Mouse (Mus musculus): ENCODE data around the gene Foxp4.
A peak's percentile ranks its signal among the peaks of the same experiment; 100 is the strongest.

The Foxp4 gene

GRCm38 (mm10) chr17:47929431-47929830 is 5.0 kb upstream of the Foxp4 start:
- DNase-seq (ENCODE audit: low spot score), result no peak

- no peak for DNase-seq (ENCODE audit: low spot score)
Measured at GRCm38 (mm10) chr17:47925988-47926387, 1.5 kb upstream of the Foxp4 start.

- peak; percentile 22 for DNase-seq (ENCODE audit: low spot score)
Measured at GRCm38 (mm10) chr17:47925340-47925926, 988 bp upstream of the Foxp4 start.

- DNase-seq (ENCODE audit: low spot score), result peak; percentile 25
Measured at GRCm38 (mm10) chr17:47923678-47924382, 615 bp downstream of the Foxp4 start.

- peak; percentile 9 for DNase-seq (ENCODE audit: low spot score)
Measured at GRCm38 (mm10) chr17:47923011-47923677, 1.3 kb downstream of the Foxp4 start.

- DNase-seq (ENCODE audit: low spot score), result no peak
Measured at GRCm38 (mm10) chr17:47922579-47922978, 1.9 kb downstream of the Foxp4 start.

- peak; percentile 12 for DNase-seq (ENCODE audit: low spot score)
Measured at GRCm38 (mm10) chr17:47922116-47922515, 2.3 kb downstream of the Foxp4 start.

- no peak for DNase-seq (ENCODE audit: low spot score)
Measured at GRCm38 (mm10) chr17:47921136-47921665, 3.2 kb downstream of the Foxp4 start.

- DNase-seq (ENCODE audit: low spot score), result no peak
Measured at GRCm38 (mm10) chr17:47919826-47920225, 4.6 kb downstream of the Foxp4 start.

GRCm38 (mm10) chr17:47917907-47918306 is 6.5 kb downstream of the Foxp4 start:
- DNase-seq (ENCODE audit: low spot score), result no peak

GRCm38 (mm10) chr17:47917212-47917611 is 7.2 kb downstream of the Foxp4 start:
- no peak for DNase-seq (ENCODE audit: low spot score)

- no peak for DNase-seq (ENCODE audit: low spot score)
Measured at GRCm38 (mm10) chr17:47914676-47915219, 9.7 kb downstream of the Foxp4 start.

GRCm38 (mm10) chr17:47909091-47910001 is 15.1 kb downstream of the Foxp4 start:
- peak; percentile 71 for DNase-seq (ENCODE audit: low spot score)

GRCm38 (mm10) chr17:47908079-47908478 is 16.4 kb downstream of the Foxp4 start:
- DNase-seq (ENCODE audit: low spot score), result no peak

GRCm38 (mm10) chr17:47907366-47907920 is 17.0 kb downstream of the Foxp4 start:
- DNase-seq (ENCODE audit: low spot score), result no peak

- no peak for DNase-seq (ENCODE audit: low spot score)
Measured at GRCm38 (mm10) chr17:47903846-47904680, 20.4 kb downstream of the Foxp4 start.

GRCm38 (mm10) chr17:47901782-47902181 is 22.7 kb downstream of the Foxp4 start:
- DNase-seq (ENCODE audit: low spot score), result peak; percentile 27

- DNase-seq (ENCODE audit: low spot score), result no peak
Measured at GRCm38 (mm10) chr17:47900716-47901115, 23.7 kb downstream of the Foxp4 start.

- DNase-seq (ENCODE audit: low spot score), result no peak
Measured at GRCm38 (mm10) chr17:47899156-47899555, 25.3 kb downstream of the Foxp4 start.
